Mouse (Mus musculus): ENCODE measurements around the gene Adam12. TPM values are rescaled to one million over a fixed set of nuclear protein-coding genes. Genes with fewer than 3 reads are reported as not detected.

The Adam12 gene
- polyA plus RNA-seq, 1 experiment from 2014 or later, result 9.4 TPM

DNA sequence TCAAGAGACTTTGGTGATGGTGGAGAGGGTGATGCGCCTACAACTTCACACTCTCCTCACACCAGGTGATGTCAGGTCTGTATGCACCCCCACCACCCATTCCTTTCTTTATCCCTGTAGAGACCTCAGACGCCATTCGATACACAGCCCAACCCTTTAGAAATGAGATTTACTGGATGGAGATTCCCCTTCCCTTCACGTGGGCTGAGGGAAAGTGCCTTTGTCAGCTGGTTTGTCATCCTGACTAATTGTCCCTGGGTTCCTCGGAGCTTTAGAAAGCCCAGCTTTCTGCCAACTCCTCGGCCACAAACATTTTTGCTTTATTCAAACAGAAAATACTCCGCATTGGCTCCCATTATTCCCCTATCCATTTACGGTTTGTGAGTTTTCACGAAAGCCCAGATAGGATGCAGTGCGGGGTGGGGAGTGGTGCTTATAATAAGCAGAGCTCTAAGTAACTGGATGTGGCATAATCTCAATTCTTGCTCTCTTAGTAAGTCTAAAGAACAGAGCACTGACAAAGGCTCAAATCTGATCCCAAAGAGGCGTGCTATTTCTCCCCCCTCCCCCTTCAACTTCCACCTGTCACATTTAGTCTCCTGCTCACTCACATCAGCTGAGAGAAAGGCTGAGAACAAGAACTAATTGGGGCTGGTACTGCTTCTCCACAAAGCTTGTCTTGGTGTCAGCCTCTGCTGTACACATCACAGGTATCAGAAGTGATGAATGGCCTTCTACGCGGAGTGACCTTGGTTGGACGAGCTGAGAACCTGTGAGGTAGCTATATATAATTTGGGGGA lies 143.2 kb downstream of the Adam12 start:
- in situ Hi-C loops (cut with MboI; ENCODE audit: low pct_unique_long_range_greater_than_20kb), result no loop called here
- no peak for ATAC-seq
- no peak for DNase-seq (ENCODE audit: low read depth, low spot score)
- H3K27me3 ChIP-seq, result no peaks in the 10 kb centered on the region
- no peak for TF ChIP-seq CTCF (IDR thresholded peaks at IDR 0.05)
- CTCF ChIA-PET, result interaction anchor here (1.1 kb wide), 1 partner anchor 9 kb away, joined by 3 read pairs; no protein-coding TSS in a partner anchor
- POLR2A ChIA-PET, result interaction anchor here (1.0 kb wide), 1 partner anchor 11 kb away, joined by 3 read pairs; no protein-coding TSS in a partner anchor

DNA sequence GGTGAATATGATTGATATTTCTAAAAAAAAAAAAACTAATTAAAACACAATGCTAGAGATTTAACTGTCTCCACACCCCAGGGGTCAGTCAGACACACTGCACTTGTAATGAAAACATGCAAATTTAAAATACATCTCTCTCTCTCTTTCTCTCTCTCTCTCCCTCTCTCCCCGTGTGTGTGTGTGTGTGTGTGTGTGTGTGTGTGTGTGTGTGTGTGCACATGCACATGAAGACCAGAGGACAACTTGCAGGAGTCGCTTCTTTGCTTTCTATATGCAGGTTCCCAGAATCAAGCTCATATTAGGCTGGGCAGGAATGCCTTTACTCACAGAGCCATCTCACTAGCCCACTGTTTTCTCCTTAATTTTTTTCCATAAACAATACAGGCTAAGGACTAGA lies 146.6 kb downstream of the Adam12 start:
- no peaks in the 10 kb centered on the region for H3K27me3 ChIP-seq
- POLR2A ChIA-PET, result no interaction called here
- CTCF ChIA-PET, result interaction anchor here (1.3 to 1.4 kb wide), 2 partner anchors 11 to 15 kb away, joined by 3 read pairs; no protein-coding TSS in a partner anchor
- no peak for ATAC-seq
- no peak for TF ChIP-seq CTCF (IDR thresholded peaks at IDR 0.05)
- DNase-seq (ENCODE audit: low read depth, low spot score), result no peak
- in situ Hi-C loops (cut with MboI; ENCODE audit: low pct_unique_long_range_greater_than_20kb), result no loop called here

DNA sequence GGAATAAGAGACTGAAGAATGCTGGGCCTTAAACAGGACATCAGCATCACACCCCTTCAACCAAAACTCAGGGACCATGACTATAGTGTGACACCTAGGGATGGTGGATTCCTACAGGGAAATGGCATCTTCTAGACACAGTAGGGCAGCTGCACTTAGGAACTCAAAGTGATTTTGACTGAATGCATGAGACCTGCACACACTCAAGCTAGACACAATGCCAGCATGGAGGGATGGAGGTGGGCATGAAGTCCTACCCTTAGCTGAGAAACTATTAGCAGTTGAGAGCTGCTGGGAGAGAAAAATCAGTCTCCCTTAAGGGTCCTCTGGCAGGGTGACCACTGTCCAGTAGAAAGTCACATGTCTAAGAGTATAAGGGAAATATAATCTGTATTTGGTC lies 147.0 kb downstream of the Adam12 start:
- no peaks in the 10 kb centered on the region for H3K27me3 ChIP-seq
- DNase-seq (ENCODE audit: low read depth, low spot score), result no peak
- in situ Hi-C loops (cut with MboI; ENCODE audit: low pct_unique_long_range_greater_than_20kb), result no loop called here

DNA sequence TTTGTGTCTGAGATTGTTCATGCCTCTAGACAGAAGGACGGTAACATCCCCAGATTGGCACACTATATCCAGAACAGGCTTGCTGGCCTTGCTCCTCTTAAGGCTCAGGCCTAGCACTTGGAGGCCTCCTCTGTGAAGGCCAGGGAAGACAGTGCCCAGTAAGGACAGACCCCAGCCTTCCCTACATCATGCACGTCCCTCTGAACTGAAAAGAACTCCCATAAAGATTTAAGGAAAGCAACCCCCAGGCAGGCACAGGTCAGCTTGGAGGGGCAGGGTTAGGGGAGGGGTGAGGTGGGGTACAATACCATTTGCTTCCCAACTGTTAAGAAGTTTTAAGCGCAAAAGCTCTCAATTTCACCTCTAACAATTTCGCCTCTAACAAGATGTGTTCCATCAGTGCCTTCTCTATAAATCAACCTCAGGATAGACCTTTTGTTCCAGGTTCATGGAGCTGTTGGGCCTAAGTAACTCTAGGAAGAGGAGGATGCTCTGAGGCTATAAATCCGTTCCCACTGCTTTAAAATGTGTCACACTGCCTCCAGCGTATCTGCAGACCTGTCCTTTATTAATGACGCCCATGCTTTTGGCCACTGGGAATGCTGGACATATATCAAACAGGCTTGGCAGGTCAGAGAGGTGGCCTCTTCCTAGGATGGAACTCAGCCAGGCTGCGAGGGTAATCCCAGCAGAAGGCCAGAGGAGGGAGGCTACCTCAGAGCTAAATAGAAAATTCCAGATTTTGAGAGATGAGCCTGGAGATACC lies 150.5 kb downstream of the Adam12 start:
- in situ Hi-C loops (cut with MboI; ENCODE audit: low pct_unique_long_range_greater_than_20kb), result no loop called here
- TF ChIP-seq CTCF (IDR thresholded peaks at IDR 0.05), result no peak
- DNase-seq (ENCODE audit: low read depth, low spot score), result no peak
- ChIA-PET POLR2A (interaction anchor here (0.5 kb wide), 1 partner anchor 174 kb away, joined by 4 read pairs; no protein-coding TSS in a partner anchor), CTCF (no interaction called here)
- no peaks in the 10 kb centered on the region for H3K27me3 ChIP-seq
- ATAC-seq, result no peak

More for the DNA sequence above, 147.0 kb downstream of the Adam12 start:
- ChIA-PET CTCF (no interaction called here), POLR2A (no interaction called here)
- TF ChIP-seq CTCF (IDR thresholded peaks at IDR 0.05), result no peak
- no peak for ATAC-seq

DNA sequence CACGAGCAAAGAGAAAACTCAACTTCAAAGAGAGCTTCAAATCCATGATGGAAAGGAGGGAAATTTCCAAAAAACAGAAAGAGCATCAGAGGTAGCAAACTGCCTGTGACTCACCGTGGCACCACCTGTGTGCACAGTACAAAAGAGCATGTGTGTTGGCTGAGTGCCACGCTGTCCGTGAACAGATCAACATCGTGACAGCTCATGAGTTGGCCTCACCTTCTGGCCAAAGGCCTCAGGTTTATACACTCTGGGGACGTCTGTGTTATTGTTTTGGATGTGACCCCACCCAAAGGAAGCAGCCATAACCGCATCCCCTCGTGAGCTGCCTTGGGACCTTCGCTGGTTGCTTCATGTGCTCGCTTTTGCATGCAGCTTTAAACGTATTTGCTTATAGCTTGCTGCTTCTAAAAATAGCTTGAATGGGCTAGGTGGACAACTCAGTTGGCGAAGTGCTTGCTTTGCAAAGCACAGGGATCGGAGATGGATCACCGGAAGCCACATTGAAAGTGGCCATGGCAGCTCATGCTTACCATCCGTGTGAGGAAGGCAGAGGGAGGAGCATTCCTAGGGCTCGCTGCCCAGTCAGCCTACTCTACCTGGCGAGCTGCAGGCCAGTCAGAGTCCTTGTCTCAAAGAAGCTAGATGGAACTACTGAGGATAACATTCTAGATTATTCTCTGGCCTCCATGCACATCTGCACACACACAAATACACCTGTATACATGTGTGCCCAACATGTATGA lies 151.8 kb downstream of the Adam12 start:
- POLR2A ChIA-PET, result no interaction called here
- DNase-seq (ENCODE audit: low read depth, low spot score) (no peak), ATAC-seq (no peak)
- no peak for TF ChIP-seq CTCF (IDR thresholded peaks at IDR 0.05)
- in situ Hi-C loops (cut with MboI; ENCODE audit: low pct_unique_long_range_greater_than_20kb), result no loop called here
- CTCF ChIA-PET, result interaction anchor here (1.0 to 1.3 kb wide), 2 partner anchors 9 kb away, joined by 3 read pairs; no protein-coding TSS in a partner anchor
- H3K27me3 ChIP-seq, result no peaks in the 10 kb centered on the region

DNA sequence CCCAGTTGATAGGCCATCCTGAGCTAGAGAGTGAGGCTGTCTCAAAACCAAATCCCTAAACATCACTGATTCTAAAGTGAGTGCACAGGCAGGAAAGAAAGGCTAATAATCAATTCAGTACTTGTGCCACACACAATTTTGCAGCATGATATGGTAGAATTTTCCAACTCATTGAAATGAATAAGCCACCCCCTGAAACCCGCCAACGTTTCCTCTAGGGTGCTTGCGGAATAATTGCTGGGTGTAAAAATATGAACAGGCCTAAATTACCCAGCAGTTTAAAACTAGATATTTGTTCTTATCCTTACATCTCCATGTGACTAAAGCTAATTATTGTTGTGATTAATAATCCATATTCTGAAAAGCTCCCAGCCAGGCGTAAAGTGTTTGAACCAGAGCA lies 154.3 kb downstream of the Adam12 start:
- no peak for TF ChIP-seq CTCF (IDR thresholded peaks at IDR 0.05)
- ATAC-seq, result no peak
- no peaks in the 10 kb centered on the region for H3K27me3 ChIP-seq
- in situ Hi-C loops (cut with MboI; ENCODE audit: low pct_unique_long_range_greater_than_20kb), result no loop called here
- ChIA-PET CTCF (interaction anchor here (0.9 kb wide), 1 partner anchor 34 kb away, joined by 3 read pairs; no protein-coding TSS in a partner anchor), POLR2A (no interaction called here)
- DNase-seq (ENCODE audit: low read depth, low spot score), result no peak

DNA sequence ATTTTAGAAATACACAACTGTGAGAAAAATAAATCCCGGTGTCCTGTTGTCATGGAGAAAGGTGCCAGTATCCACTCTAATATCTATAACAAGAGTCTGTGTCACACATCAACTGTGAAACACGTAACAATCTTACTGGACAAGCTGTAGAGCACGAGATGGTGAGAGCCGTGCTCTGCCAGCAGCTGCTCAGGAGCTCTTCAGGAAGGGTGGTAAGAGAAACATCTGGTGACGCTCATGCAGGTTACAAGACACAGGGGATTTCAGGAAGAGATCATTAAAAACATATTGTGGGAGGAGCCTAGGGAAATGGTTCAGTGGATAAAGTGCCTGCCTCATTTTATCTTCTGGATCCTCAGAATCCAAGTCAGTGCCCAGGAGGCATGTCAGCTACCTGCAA lies 158.9 kb downstream of the Adam12 start:
- CTCF ChIA-PET, result interaction anchor here (1.3 kb wide), 1 partner anchor 14 kb away, joined by 3 read pairs; no protein-coding TSS in a partner anchor
- H3K27me3 ChIP-seq, result no peaks in the 10 kb centered on the region
- TF ChIP-seq CTCF (IDR thresholded peaks at IDR 0.05), result no peak
- POLR2A ChIA-PET, result no interaction called here
- DNase-seq (ENCODE audit: low read depth, low spot score) (no peak), ATAC-seq (no peak)
- in situ Hi-C loops (cut with MboI; ENCODE audit: low pct_unique_long_range_greater_than_20kb), result no loop called here

DNA sequence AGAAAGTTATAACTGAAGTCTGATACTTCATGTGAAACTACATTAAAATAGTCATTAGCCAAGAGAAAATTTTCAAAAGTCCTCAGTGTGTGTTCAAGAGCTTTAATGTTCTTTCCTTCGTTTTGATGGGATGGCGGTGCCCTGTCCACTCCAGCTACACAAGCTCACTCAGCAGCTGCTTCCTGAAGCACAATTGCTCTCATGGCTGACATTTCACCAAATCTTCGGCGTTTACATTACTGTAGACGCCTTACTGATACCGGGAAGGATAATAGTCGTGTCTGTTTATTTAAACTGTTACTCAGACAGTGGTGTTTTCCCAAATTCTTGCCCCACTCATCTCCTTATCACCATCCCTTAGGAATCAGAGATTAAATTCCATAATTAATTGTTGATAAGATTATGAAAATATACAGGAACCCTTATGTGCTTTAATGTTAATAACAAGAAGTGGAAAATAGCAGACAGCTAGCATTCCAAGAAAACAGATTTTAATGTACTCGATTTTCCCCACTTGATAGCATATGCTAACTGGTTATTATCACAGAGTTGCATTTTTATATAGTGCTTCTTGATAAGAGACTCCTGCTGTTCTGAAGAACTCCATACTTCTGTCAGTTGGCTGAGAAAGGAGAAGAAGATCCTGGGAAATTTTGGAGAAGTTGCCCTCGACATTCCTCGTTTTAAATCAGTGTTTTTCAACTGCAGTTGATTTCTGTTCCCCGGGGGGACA lies 160.6 kb downstream of the Adam12 start:
- TF ChIP-seq CTCF (IDR thresholded peaks at IDR 0.05), result no peak
- in situ Hi-C loops (cut with MboI; ENCODE audit: low pct_unique_long_range_greater_than_20kb), result no loop called here
- CTCF ChIA-PET, result interaction anchor here (0.6 to 1.4 kb wide), 3 partner anchors 9 to 16 kb away, joined by 3 read pairs; no protein-coding TSS in a partner anchor
- DNase-seq (ENCODE audit: low read depth, low spot score), result no peak
- no peak for ATAC-seq
- POLR2A ChIA-PET, result no interaction called here
- no peaks in the 10 kb centered on the region for H3K27me3 ChIP-seq

DNA sequence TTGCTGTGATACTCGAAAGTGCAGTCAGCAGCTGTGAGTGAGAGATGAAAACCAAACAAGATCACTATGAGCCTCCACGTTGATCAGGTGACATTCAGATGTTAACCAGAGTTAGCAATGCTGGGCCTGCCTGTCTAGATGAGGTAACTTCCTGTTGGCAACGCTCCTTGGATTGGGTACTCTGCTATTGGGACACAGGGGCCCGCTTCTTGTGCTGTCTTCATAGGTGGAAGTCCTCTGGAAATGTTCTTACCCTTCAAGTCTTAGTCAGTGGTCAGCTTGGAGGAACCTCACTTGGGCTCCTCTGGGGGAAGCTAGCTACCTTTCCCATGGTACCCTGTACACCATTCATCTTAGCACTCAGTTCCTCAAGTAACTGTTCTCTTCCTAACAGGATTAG lies 169.3 kb downstream of the Adam12 start:
- no peaks in the 10 kb centered on the region for H3K27me3 ChIP-seq
- no peak for TF ChIP-seq CTCF (IDR thresholded peaks at IDR 0.05)
- ATAC-seq (no peak), DNase-seq (ENCODE audit: low read depth, low spot score) (no peak)
- ChIA-PET CTCF (no interaction called here), POLR2A (interaction anchor here (0.6 kb wide), 1 partner anchor 1078 kb away, joined by 4 read pairs; no protein-coding TSS in a partner anchor)
- in situ Hi-C loops (cut with MboI; ENCODE audit: low pct_unique_long_range_greater_than_20kb), result no loop called here

DNA sequence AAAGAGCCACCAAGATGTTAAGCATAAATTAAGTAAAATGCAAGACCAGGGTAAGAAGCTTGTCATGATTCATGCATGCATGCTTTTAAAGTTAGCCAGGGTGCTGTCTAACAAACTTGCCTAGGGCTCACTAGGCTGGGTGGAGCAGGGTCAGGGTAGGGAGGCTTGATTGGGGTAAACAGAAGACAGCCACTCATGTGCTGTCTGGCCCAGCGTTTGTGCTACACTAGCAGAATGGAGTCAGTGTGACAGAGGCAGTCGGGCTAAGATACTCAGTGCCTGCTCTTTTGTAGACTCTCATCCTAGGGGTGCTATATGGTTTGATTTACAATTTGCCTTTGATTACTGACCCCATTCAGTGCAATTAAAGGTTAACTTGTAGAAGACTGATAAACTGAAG lies 179.5 kb downstream of the Adam12 start:
- DNase-seq (ENCODE audit: low read depth, low spot score) (peak; percentile 15), ATAC-seq (no peak)
- in situ Hi-C loops (cut with MboI; ENCODE audit: low pct_unique_long_range_greater_than_20kb), result no loop called here
- no peak for TF ChIP-seq CTCF (IDR thresholded peaks at IDR 0.05)
- CTCF ChIA-PET, result no interaction called here
- POLR2A ChIA-PET, result no interaction called here
- H3K27me3 ChIP-seq, result no peaks in the 10 kb centered on the region

All from Patski (cell line).